Mouse (Mus musculus) CH12.LX (cell line): Measurements from ENCODE around the gene Hoxb1. TPM values are rescaled to one million over a fixed set of nuclear protein-coding genes. Genes with fewer than 3 reads are reported as not detected.

Source experiments
- DNase-seq: peaks from one replicate; pipeline ENCODE4 v3.0.0-alpha.2; 2013; ENCODE audit errors: extremely low read depth
- H3K27ac ChIP-seq: 2 replicates; pipeline ENCODE4 v1.5.1; 2012; ENCODE audit warnings: low read depth, mild to moderate bottlenecking, control low read depth, moderate library complexity; ENCODE audit not compliant: insufficient read depth
- H3K27me3 ChIP-seq: replicated peaks from 2 replicates; pipeline ENCODE3; 2012; ENCODE audit warnings: inconsistent platforms
- H3K36me3 ChIP-seq, 2 experiments: replicated peaks in 1 of 2; 2 replicates each; pipeline versions ENCODE3 to v1.6.1; 2012; ENCODE audit warnings: inconsistent platforms in 1 of 2, low read length in 1 of 2, mild to moderate bottlenecking in 1 of 2, mixed read lengths in 1 of 2, moderate library complexity in 1 of 2; ENCODE audit not compliant: control insufficient read depth in 1 of 2, insufficient read depth in 1 of 2
- H3K4me1 ChIP-seq, 2 experiments: 2 replicates each; pipeline ENCODE4 v1.6.1; 2012; ENCODE audit warnings: inconsistent platforms in 1 of 2, moderate library complexity in 1 of 2; ENCODE audit not compliant: insufficient read depth in 2 of 2, control insufficient read depth in 1 of 2
- H3K4me2 ChIP-seq: 2 replicates; pipeline ENCODE4 v1.6.1; 2012; ENCODE audit warnings: low read depth, mild to moderate bottlenecking, control low read depth; ENCODE audit not compliant: poor library complexity, insufficient read depth, severe bottlenecking
- H3K4me3 ChIP-seq, 3 experiments: fragments of 150-350 bp in 1 of 3; sonication (generic) in 1 of 3; replicated peaks in 1 of 3; 2 replicates each; pipeline versions ENCODE3 to v1.5.1; 2011 to 2012; ENCODE audit warnings: low read depth in 2 of 3, low read length in 2 of 3, mild to moderate bottlenecking in 2 of 3, moderate library complexity in 2 of 3, control low read depth in 1 of 3, improper control_type of control experiment in 1 of 3, inconsistent platforms in 1 of 3, mixed read lengths in 1 of 3; ENCODE audit not compliant: poor library complexity in 1 of 3
- H3K79me2 ChIP-seq: replicated peaks from 2 replicates; pipeline ENCODE4 v1.6.1; 2012; ENCODE audit warnings: mild to moderate bottlenecking, moderate library complexity; ENCODE audit not compliant: control insufficient read depth, poor library complexity, insufficient read depth, severe bottlenecking; ENCODE audit errors: extremely low read depth
- H3K9ac ChIP-seq: 2 replicates; pipeline ENCODE4 v1.6.1; 2012; ENCODE audit warnings: low read depth, mild to moderate bottlenecking, control low read depth, moderate library complexity; ENCODE audit not compliant: insufficient read depth
- H3K9me3 ChIP-seq: replicated peaks from 2 replicates; pipeline ENCODE3; 2012; ENCODE audit warnings: low read length, inconsistent platforms, mixed read lengths
- CHD1 ChIP-seq: IDR thresholded peaks from 2 replicates; pipeline ENCODE4 v1.6.1; 2012; ENCODE audit warnings: low read depth, low read length, improper control_type of control experiment, inconsistent platforms
- CHD2 ChIP-seq: IDR thresholded peaks from 2 replicates; pipeline ENCODE4 v1.6.1; 2011; ENCODE audit warnings: low read length, improper control_type of control experiment
- ELF1 ChIP-seq: IDR thresholded peaks from 2 replicates; pipeline ENCODE4 v1.6.1; 2014; ENCODE audit warnings: low read depth, mild to moderate bottlenecking, inconsistent platforms, low read length, improper control_type of control experiment
- ETS1 ChIP-seq: conservative IDR thresholded peaks from 2 replicates; pipeline ENCODE4 v1.6.1; 2012; ENCODE audit warnings: low read depth, mild to moderate bottlenecking, inconsistent platforms, low read length, improper control_type of control experiment, moderate library complexity
- GABPA ChIP-seq: IDR thresholded peaks from 2 replicates; pipeline ENCODE4 v1.6.1; 2012; ENCODE audit warnings: low read depth, low read length, improper control_type of control experiment, inconsistent platforms; ENCODE audit not compliant: insufficient replicate concordance
- HCFC1 ChIP-seq: IDR thresholded peaks from 2 replicates; pipeline ENCODE4 v1.6.1; 2012; ENCODE audit warnings: low read depth, mild to moderate bottlenecking, inconsistent platforms, low read length, improper control_type of control experiment
- JUN ChIP-seq: IDR thresholded peaks from 2 replicates; pipeline ENCODE4 v1.6.1; 2011; ENCODE audit warnings: low read depth, mild to moderate bottlenecking, low read length, improper control_type of control experiment, moderate library complexity; ENCODE audit not compliant: insufficient read depth
- JUND ChIP-seq: conservative IDR thresholded peaks from 2 replicates; pipeline ENCODE4 v1.6.1; 2011; ENCODE audit warnings: low read depth, low read length, improper control_type of control experiment
- MAFK ChIP-seq: IDR thresholded peaks from 2 replicates; pipeline ENCODE4 v1.6.1; 2011; ENCODE audit warnings: low read length, improper control_type of control experiment; ENCODE audit not compliant: insufficient replicate concordance
- MAX ChIP-seq: IDR thresholded peaks from 2 replicates; pipeline ENCODE4 v1.6.1; 2011; ENCODE audit warnings: low read length, improper control_type of control experiment
- MAZ ChIP-seq: IDR thresholded peaks from 2 replicates; pipeline ENCODE4 v1.6.1; 2012; ENCODE audit warnings: low read depth, mild to moderate bottlenecking, inconsistent platforms, low read length, improper control_type of control experiment, moderate library complexity
- MEF2A ChIP-seq: IDR thresholded peaks from 2 replicates; pipeline ENCODE4 v1.6.1; 2014; ENCODE audit warnings: low read depth, mild to moderate bottlenecking, inconsistent platforms, low read length, improper control_type of control experiment, borderline replicate concordance
- MXI1 ChIP-seq: IDR thresholded peaks from 2 replicates; pipeline ENCODE4 v1.6.1; 2011; ENCODE audit warnings: mild to moderate bottlenecking, low read depth, low read length, improper control_type of control experiment
- MYC ChIP-seq: IDR thresholded peaks from 2 replicates; pipeline ENCODE4 v1.6.1; 2011; ENCODE audit warnings: low read depth, mild to moderate bottlenecking, improper control_type of control experiment, low read length
- NELFE ChIP-seq: IDR thresholded peaks from 2 replicates; pipeline ENCODE4 v1.6.1; 2011; ENCODE audit warnings: low read depth, low read length, improper control_type of control experiment
- NRF1 ChIP-seq: IDR thresholded peaks from 2 replicates; pipeline ENCODE4 v1.6.1; 2014; ENCODE audit warnings: low read depth, mild to moderate bottlenecking, inconsistent platforms, low read length, improper control_type of control experiment, moderate library complexity
- POLR2A ChIP-seq: IDR thresholded peaks from 2 replicates; pipeline ENCODE4 v1.6.1; 2011; ENCODE audit warnings: low read depth, mild to moderate bottlenecking, improper control_type of control experiment, low read length
- RCOR1 ChIP-seq: conservative IDR thresholded peaks from 2 replicates; pipeline ENCODE4 v1.6.1; 2012; ENCODE audit warnings: low read depth, mild to moderate bottlenecking, inconsistent platforms, low read length, improper control_type of control experiment
- SIN3A ChIP-seq: IDR thresholded peaks from 2 replicates; pipeline ENCODE4 v1.6.1; 2012; ENCODE audit warnings: low read length, improper control_type of control experiment, inconsistent platforms
- SMC3 ChIP-seq: IDR thresholded peaks from 2 replicates; pipeline ENCODE4 v1.6.1; 2011; ENCODE audit warnings: low read depth, low read length, improper control_type of control experiment
- USF1 ChIP-seq: IDR thresholded peaks from 2 replicates; pipeline ENCODE4 v1.6.1; 2014; ENCODE audit warnings: low read depth, mild to moderate bottlenecking, inconsistent platforms, low read length, improper control_type of control experiment
- USF2 ChIP-seq: conservative IDR thresholded peaks from 2 replicates; pipeline ENCODE4 v1.6.1; 2011; ENCODE audit warnings: low read depth, low read length, improper control_type of control experiment
- ZKSCAN1 ChIP-seq: IDR thresholded peaks from 2 replicates; pipeline ENCODE4 v1.6.1; 2012; ENCODE audit warnings: low read depth, inconsistent platforms, low read length, improper control_type of control experiment, borderline replicate concordance
- ZMIZ1 ChIP-seq: IDR thresholded peaks from 2 replicates; pipeline ENCODE4 v1.6.1; 2012; ENCODE audit warnings: low read depth, mild to moderate bottlenecking, inconsistent platforms, low read length, improper control_type of control experiment
- dilution Hi-C: fragments of 300-500 bp; cut with MboI; formaldehyde crosslinking; loops from 2 replicates; pipeline ENCODE4 v1.14.3; 2020; ENCODE audit warnings: low sequenced_read_pairs; ENCODE audit not compliant: extremely low pct_unique_long_range_greater_than_20kb, extremely low pct_ligation_motif_present
- in situ Hi-C: fragments of 300-500 bp; cut with MboI; formaldehyde crosslinking; loops from 3 replicates; pipeline ENCODE4 v1.14.3; 2019; ENCODE audit warnings: low sequenced_read_pairs, low pct_ligation_motif_present, low pct_unique_long_range_greater_than_20kb, mixed read lengths
- polyA plus RNA-seq: library from polyadenylated mRNA; unstranded; fragments of >175 nt; gene quantifications from 2 replicates; pipeline ENCODE4 v1.2.1, GENCODE M21; 2012; ENCODE audit warnings: low read depth; ENCODE audit not compliant: insufficient read length
- total RNA-seq, 2 experiments: library from RNA; depleted of rRNA; stranded (reverse); fragments of 300-350 nt in 1 of 2; fragments of >200 nt in 1 of 2; gene quantifications; 2 replicates each; pipeline ENCODE4 v1.2.3; 2012 to 2014

The Hoxb1 gene
- total and polyA plus RNA-seq, 3 experiments, result not detected

- H3K4me1 ChIP-seq, result peaks cover 3 to 9% of the 10 kb centered on the region in 2 experiments; a peak in 2 of 4 replicates
- no peak overlapping the region for H3K9ac ChIP-seq
- no peak overlapping the region for H3K27ac ChIP-seq
- in situ Hi-C loops (no loop called here), dilution Hi-C loops (no loop called here)
- H3K27me3 ChIP-seq, result peaks cover 10% of the 10 kb centered on the region
- no peak for TF ChIP-seq NELFE
- TF ChIP-seq HCFC1, result no peak
- TF ChIP-seq JUN, result no peak
- TF ChIP-seq POLR2A, result no peak
- TF ChIP-seq MAFK, result no peak
- no peak for TF ChIP-seq NRF1
- TF ChIP-seq MXI1, result no peak
- TF ChIP-seq ZMIZ1, result no peak
- TF ChIP-seq MAX, result no peak
- no peak for TF ChIP-seq MYC
- TF ChIP-seq ETS1, result no peak
- H3K4me3 ChIP-seq, result no peak overlapping the region
- peaks cover 5% of the 10 kb centered on the region for H3K9me3 ChIP-seq
- H3K4me2 ChIP-seq, result no peak overlapping the region
- H3K79me2 ChIP-seq, result no peaks in the 10 kb centered on the region
- peaks cover 0 to 6% of the 10 kb centered on the region in 2 experiments for H3K36me3 ChIP-seq
- DNase-seq, result no peak
Measured at GRCm38 (mm10) chr11:96340698-96341365, 24.7 kb upstream of the Hoxb1 start.

GRCm38 (mm10) chr11:96341701-96342575 lies 23.6 kb upstream of the Hoxb1 start:
- H3K27me3 ChIP-seq, result peaks cover 10% of the 10 kb centered on the region
- no peaks in the 10 kb centered on the region for H3K79me2 ChIP-seq
- peaks cover 0 to 10% of the 10 kb centered on the region in 2 experiments for H3K36me3 ChIP-seq
- no peak overlapping the region for H3K4me3 ChIP-seq
- no peak overlapping the region for H3K9ac ChIP-seq
- H3K27ac ChIP-seq, result no peak overlapping the region
- H3K4me2 ChIP-seq, result no peak overlapping the region
- H3K4me1 ChIP-seq, result peaks cover 3 to 9% of the 10 kb centered on the region in 2 experiments; a peak in 2 of 4 replicates
- no peak for DNase-seq
- TF ChIP-seq ELF1 (no peak), USF2 (no peak), ZKSCAN1 (no peak), SIN3A (no peak), RCOR1 (no peak), SMC3 (no peak), ZMIZ1 (no peak), HCFC1 (no peak), POLR2A (no peak), GABPA (no peak), CHD2 (no peak), USF1 (no peak), JUND (no peak), MAZ (no peak), CHD1 (no peak), MAX (no peak), MEF2A (no peak), NELFE (no peak)
- dilution Hi-C loops, result no loop called here
- in situ Hi-C loops, result no loop called here
- H3K9me3 ChIP-seq, result peaks cover 8% of the 10 kb centered on the region
